Mouse (Mus musculus) CH12.LX (cell line): Measurements from ENCODE around the gene Rnf144a.

Experiments used
- CTCF ChIP-seq, 2 experiments: IDR thresholded peaks in 1 of 2; conservative IDR thresholded peaks in 1 of 2; 2 replicates each; pipeline ENCODE4 v1.5.1; 2011 to 2012; ENCODE audit warnings: low read depth in 2 of 2, low read length in 2 of 2, improper control_type of control experiment in 1 of 2, inconsistent platforms in 1 of 2, mild to moderate bottlenecking in 1 of 2, moderate library complexity in 1 of 2
- E2F4 ChIP-seq: IDR thresholded peaks from 2 replicates; pipeline ENCODE4 v1.6.1; 2011; ENCODE audit warnings: low read depth, low read length, improper control_type of control experiment; ENCODE audit not compliant: insufficient replicate concordance
- IRF4 ChIP-seq: IDR thresholded peaks from 2 replicates; pipeline ENCODE4 v1.6.1; 2014; ENCODE audit warnings: low read depth, mild to moderate bottlenecking, inconsistent platforms, low read length, improper control_type of control experiment
- MAX ChIP-seq: IDR thresholded peaks from 2 replicates; pipeline ENCODE4 v1.6.1; 2011; ENCODE audit warnings: low read length, improper control_type of control experiment
- MAZ ChIP-seq: IDR thresholded peaks from 2 replicates; pipeline ENCODE4 v1.6.1; 2012; ENCODE audit warnings: low read depth, mild to moderate bottlenecking, inconsistent platforms, low read length, improper control_type of control experiment, moderate library complexity
- MEF2A ChIP-seq: IDR thresholded peaks from 2 replicates; pipeline ENCODE4 v1.6.1; 2014; ENCODE audit warnings: low read depth, mild to moderate bottlenecking, inconsistent platforms, low read length, improper control_type of control experiment, borderline replicate concordance
- POLR2A ChIP-seq: IDR thresholded peaks from 2 replicates; pipeline ENCODE4 v1.6.1; 2011; ENCODE audit warnings: low read depth, mild to moderate bottlenecking, improper control_type of control experiment, low read length
- SMC3 ChIP-seq: IDR thresholded peaks from 2 replicates; pipeline ENCODE4 v1.6.1; 2011; ENCODE audit warnings: low read depth, low read length, improper control_type of control experiment
- ZKSCAN1 ChIP-seq: IDR thresholded peaks from 2 replicates; pipeline ENCODE4 v1.6.1; 2012; ENCODE audit warnings: low read depth, inconsistent platforms, low read length, improper control_type of control experiment, borderline replicate concordance

GRCm38 (mm10) chr12:26331048-26331447 is 84.0 kb downstream of the Rnf144a start:
- no peak for TF ChIP-seq POLR2A
- TF ChIP-seq SMC3, result no peak
- TF ChIP-seq MAZ, result no peak
- TF ChIP-seq CTCF (conservative IDR thresholded peaks at IDR 0.05 in 1 of 2, IDR thresholded peaks at IDR 0.05 in 1 of 2; ENCODE audit: low read depth in 2 of 2, low read length in 2 of 2), result no peak
- TF ChIP-seq E2F4, result no peak
- TF ChIP-seq IRF4, result no peak
- TF ChIP-seq MAX, result no peak
- TF ChIP-seq ZKSCAN1, result no peak
- no peak for TF ChIP-seq MEF2A
